Mouse (Mus musculus): ENCODE results near the gene Ephb1.

Gene Ephb1

GRCm38 (mm10) chr9:101994086-101994485 is 360.4 kb downstream of the Ephb1 start:
- no peak for DNase-seq (ENCODE audit: low read depth, low spot score)

- DNase-seq (ENCODE audit: low read depth, low spot score) = peak; percentile 28
Observed at GRCm38 (mm10) chr9:101990836-101991235, 363.7 kb downstream of the Ephb1 start.

- no peak for DNase-seq (ENCODE audit: low read depth, low spot score)
Observed at GRCm38 (mm10) chr9:101990032-101990431, 364.5 kb downstream of the Ephb1 start.

DNA sequence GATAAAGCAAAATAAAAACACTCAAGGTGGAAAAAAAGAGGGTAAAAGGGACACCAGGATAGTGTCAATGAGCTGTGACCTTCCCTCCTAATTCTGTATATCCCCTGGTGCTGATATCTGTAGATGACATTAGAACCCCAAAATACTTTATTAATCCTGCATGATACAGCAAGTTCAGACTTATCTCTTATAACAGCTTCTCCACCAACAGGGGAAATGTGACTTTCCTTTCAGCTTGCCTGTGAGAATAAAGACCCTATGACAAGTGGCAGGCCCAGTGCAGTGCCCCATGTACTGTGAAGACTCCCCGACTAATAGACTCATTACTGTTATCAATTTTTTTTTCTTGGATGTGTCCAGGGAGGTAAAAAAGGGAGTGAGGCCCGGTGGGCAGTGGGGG is 367.6 kb downstream of the Ephb1 start:
- DNase-seq (ENCODE audit: low read depth, low spot score) = no peak

DNA sequence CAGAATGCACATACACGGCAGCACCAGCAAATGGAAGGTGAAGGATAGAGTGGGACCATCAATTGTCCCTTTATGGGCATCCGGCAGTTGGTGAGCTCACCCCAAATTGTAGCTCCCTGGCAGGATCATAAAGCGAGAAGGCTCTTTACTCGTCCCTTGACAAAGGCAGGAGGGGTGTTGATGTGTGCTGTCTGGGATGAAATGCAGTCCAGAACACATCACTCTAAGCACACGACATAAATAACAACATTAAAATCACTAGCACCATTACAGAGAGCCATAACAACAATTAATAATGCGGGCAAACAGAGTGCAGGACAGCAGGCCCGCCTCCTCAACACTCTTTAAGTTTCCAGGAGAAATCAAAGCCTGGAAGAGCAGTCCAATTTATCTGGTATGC is 372.1 kb downstream of the Ephb1 start:
- no peak for DNase-seq (ENCODE audit: low read depth, low spot score)

- no peak for DNase-seq (ENCODE audit: low read depth, low spot score)
Observed at GRCm38 (mm10) chr9:101981161-101981560, 373.3 kb downstream of the Ephb1 start.

DNA sequence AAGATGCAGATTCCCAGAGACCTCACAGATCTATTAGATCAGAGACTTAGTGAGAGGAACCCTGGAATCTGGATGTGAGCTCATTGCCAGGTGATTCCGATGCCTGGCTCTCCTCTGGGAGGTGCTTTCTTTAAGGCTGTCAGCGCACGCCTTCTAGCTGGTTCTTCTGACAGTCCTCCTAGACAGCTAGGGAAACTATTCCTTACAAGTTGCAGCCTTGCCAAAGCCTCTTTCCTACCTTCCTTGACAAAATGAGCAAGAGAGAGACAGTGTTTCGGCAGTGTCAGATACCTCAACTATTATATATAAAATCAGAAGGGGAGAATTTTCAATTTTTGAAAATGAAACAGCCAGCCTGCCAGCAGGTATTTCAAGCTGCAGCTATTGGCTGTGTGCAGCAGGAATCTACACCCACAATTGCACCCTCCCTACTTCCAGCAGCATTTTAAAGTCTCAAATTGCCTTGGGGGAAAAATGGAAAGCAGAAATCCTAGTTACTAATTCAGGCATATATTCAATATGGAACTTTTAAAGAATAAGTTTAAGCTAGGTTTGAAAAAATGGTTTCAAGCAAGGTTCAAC is 377.5 kb downstream of the Ephb1 start:
- no peak for DNase-seq (ENCODE audit: low read depth, low spot score)

GRCm38 (mm10) chr9:101972314-101972713 is 382.2 kb downstream of the Ephb1 start:
- DNase-seq (ENCODE audit: low read depth, low spot score) = no peak

DNA sequence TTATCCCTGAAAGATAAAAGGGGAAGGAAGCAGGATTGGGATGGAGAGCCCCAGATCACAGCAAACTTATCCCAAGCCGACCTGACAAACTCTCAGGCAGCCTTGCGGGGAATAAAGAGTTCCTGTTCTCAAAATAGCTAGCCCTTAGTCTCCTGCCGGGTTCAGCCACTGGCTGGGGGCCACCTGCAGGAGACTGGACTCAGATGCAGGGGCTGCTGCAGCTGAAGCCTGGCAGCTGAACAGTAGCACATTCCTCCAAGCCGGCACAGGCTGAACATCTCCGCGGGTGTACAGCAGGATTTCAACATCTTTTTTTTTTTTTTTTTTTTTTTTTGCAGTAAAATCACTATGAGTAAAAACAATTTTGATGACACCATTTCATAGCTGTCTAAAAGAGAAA is 382.7 kb downstream of the Ephb1 start:
- no peak for DNase-seq (ENCODE audit: low read depth, low spot score)

- DNase-seq (ENCODE audit: low read depth, low spot score) = no peak
Observed at GRCm38 (mm10) chr9:101956228-101956627, 398.3 kb downstream of the Ephb1 start.

DNA sequence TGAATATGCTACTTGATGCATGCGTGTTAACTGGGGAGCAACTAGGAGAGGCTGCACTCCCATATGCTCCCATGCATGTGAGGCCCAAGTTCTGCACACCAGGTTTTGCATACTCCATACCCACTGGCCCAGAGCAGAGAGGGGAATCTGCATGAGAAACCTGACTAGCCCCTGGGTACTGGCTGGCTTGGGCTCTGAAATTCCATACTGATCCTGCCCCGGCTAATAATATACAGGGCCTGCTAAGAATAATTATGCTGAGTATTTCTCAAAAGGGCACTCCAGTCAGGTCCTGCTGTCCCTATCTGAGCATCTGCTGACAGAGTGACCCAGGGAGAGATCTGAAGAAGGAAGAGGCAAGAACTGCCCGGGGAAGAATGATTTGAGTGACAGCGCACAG is 400.0 kb downstream of the Ephb1 start:
- DNase-seq (ENCODE audit: low read depth, low spot score) = no peak

DNA sequence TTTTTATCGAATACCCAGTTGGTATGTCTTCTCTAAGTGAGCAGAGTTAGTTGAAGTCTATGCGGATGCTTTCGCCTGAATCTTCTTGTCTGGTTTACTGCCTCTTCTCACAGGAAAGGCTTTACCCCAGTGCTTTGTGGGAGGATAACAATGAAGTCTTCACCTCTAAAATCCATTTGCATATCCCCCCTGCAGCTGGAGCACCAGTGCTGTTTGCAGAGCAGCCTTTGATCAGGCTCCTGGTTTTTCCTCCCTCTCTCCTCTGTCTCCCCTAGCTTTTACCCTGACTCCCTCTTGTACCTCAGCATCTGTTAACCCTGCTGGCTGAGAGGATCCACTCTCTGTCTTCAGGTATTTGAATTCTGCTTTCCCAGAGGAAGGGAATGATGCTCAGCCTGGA is 404.4 kb downstream of the Ephb1 start:
- no peak for DNase-seq (ENCODE audit: low read depth, low spot score)

- DNase-seq (ENCODE audit: low read depth, low spot score) = no peak
Observed at GRCm38 (mm10) chr9:101945814-101946213, 408.7 kb downstream of the Ephb1 start.

DNA sequence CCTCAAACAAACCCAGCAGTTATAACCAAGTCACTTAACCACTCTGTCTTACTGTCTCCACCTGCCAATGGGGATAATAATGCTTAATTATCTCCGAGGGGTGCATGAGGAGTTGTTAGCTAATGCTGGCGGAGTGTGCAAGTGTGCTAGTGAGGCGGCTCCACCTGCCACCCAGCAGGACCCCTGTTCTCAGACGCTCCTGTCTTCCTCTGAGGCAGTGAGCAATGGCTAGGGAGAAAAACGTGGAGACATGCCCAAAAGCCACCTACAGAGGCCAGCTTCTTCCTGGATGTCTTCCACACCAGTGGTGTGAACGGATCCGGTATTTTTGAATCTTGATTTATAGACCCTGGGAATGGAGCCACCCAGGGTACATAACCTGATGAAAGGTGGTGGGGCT is 409.2 kb downstream of the Ephb1 start:
- no peak for DNase-seq (ENCODE audit: low read depth, low spot score)

DNA sequence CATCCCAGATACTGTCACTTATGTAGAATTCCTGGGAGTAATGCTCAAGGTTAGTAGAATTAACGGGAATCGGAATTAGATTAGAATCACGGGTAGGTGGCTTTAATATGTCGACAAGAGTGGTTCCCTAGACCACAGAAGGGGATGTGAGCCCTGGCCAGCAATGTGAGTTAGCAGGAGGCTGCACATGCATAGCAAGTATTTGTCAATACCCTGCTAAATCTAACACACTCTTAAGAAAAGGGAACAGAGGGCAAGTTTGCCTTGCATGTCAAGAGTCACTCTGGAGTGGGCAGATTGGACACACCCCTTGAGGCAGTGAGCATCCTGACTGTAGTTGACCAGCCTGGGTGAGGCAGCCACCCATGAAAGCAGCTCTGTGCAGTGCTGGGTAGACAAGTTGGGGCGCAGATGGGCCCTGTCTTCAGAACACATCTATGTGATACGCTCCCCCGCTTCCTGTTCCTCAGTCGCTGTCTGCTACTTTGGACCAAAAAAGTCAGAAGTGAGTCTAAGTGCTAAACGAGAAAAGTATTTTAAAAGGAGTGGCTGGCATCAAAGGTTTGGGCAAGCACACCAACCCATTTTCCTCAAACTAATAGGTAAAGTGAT is 412.3 kb downstream of the Ephb1 start:
- no peak for DNase-seq (ENCODE audit: low read depth, low spot score)

- no peak for DNase-seq (ENCODE audit: low read depth, low spot score)
Observed at GRCm38 (mm10) chr9:101940182-101940581, 414.3 kb downstream of the Ephb1 start.

DNA sequence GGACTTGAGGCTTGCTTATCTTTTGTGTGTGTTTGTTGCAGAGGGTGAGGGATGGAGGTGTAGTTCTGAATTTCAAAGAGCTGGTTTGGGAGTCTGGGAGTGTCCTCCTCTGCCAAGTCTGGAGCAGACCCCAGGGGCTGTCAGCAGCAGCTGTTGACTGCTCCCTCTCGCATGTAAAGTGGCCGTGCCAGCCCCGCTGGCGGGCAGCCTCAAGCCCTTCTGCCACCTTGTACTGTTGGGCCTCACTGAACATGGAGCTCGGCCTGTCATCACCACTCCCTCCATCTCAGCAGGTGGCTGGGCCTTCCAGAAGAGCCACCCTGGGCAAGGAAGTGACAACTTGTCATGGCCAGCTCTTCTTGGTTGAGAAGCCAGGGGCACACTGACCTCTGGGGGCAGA is 415.5 kb downstream of the Ephb1 start:
- peak; percentile 28 for DNase-seq (ENCODE audit: low read depth, low spot score)

DNA sequence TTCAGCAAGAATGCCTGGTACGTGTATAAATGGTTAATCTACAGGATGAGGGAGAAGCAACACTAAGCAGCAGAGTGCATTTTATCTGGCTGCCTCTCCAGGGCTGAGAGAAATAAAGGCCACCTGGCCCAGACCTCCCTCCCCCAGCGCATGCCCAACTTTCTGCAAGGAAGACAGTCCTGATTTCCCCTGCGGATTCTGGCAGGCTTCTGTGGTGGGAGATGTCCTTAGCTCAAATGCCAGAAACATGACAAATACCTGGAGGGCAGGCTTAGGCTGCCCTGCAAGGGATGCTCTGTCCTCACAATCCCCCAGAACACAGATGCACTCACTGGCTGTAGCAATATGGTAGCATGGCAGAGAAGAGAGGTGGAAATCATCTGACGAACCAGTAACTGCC is 416.4 kb downstream of the Ephb1 start:
- no peak for DNase-seq (ENCODE audit: low read depth, low spot score)

DNA sequence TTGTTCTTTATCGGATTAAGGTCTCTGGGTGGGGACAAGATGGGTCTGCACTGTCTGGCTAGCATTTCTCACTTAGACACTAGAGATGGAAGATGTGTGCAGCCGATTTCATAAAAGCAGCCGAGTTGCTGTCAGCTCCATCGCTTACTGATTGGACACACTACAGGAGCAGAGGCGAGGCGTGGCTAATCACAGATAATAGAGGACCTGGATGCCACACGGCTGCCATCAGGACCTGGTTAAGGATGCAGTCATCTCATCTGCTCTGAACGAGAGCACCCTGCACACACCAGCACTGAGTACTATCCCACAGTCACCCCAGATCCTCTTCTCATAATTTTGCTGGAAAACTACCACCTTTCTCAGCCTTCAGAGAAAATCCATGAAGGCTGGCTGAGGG is 419.6 kb downstream of the Ephb1 start:
- no peak for DNase-seq (ENCODE audit: low read depth, low spot score)

GRCm38 (mm10) chr9:101933946-101934573 is 420.4 kb downstream of the Ephb1 start:
- no peak for DNase-seq (ENCODE audit: low read depth, low spot score)

GRCm38 (mm10) chr9:101924829-101925228 is 429.7 kb downstream of the Ephb1 start:
- no peak for DNase-seq (ENCODE audit: low read depth, low spot score)

GRCm38 (mm10) chr9:101922846-101923245 is 431.6 kb downstream of the Ephb1 start:
- DNase-seq (ENCODE audit: low read depth, low spot score) = no peak

DNA sequence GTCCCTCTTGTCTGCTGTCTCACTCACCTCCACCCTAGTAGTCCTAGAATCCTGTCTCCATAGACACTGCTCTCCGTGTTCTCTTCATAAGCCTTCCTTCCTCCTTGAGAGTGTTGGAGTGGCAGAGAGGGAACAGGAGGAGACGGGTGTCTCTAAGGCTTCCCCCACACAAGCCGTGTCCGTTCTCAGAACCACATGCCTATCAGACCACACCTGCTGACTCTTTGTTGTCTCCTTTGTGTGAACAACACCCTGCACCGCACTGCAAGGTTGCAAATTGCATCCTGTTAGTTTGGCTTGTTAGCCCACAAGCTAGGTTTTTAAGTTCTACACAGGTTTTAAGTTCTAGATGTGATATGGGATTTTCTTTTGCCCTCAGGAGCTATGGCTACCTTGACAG is 435.2 kb downstream of the Ephb1 start:
- no peak for DNase-seq (ENCODE audit: low read depth, low spot score)
